Mouse (Mus musculus): ENCODE results near the gene Fbxo10. TPM values are rescaled to one million over a fixed set of nuclear protein-coding genes. Genes with fewer than 3 reads are reported as not detected.
"Not testable (repeated sequence)": the region's sequence is repeated elsewhere in the genome, so short reads cannot be mapped to it uniquely, and the experiment has no call there.

Gene Fbxo10
- polyA plus RNA-seq, 1 experiment from 2014 or later = 13.3 TPM

GRCm38 (mm10) chr4:45000001-45000400, 84.4 kb downstream of the Fbxo10 start:
- Histone ChIP-seq H3K27me3 (ENCODE audit: control insufficient read depth, insufficient read depth, low read length) (no peaks in the 10 kb centered on the region), H3K9me3 (ENCODE audit: control insufficient read depth, low read length) (no peaks in the 10 kb centered on the region), H3K9ac (ENCODE audit: low read length) (no peak overlapping the region), H3K4me3 (ENCODE audit: low read depth, low read length) (no peak overlapping the region), H3K4me1 (replicated peaks; ENCODE audit: control insufficient read depth, insufficient read depth, low read length) (no peaks in the 10 kb centered on the region), H3K27ac (ENCODE audit: low read depth, low read length) (no peak overlapping the region), H3K4me2 (ENCODE audit: low read depth, low read length, severe bottlenecking) (no peak overlapping the region), H3K36me3 (ENCODE audit: control insufficient read depth, insufficient read depth, low read length) (no peaks in the 10 kb centered on the region)
- DNase-seq (ENCODE audit: low spot score) = peak; percentile 18
- ATAC-seq (replicated peaks; ENCODE audit: low FRiP score) = no peak
- 95% methylated on average over 6 of the region's 6 CpGs for WGBS

DNA sequence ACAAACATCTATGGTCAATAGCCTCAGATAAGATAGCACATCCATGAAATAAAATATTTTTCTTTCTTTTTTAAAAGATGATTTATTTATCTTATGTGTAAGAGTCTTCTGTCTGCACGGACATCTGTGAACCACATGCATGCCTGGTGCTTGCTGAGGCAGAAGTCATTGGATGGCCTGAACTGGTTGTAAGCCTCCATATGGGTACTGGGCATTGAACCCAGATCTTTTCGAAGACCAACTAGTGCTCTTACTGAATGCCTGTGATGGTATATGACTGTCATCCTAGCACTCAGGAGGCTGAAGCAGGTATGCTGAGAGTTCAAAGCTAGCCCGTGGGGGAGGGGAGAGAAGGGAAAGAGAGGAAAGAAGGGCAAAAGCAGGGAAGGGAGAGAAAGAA, 86.3 kb downstream of the Fbxo10 start:
- Histone ChIP-seq H3K4me3 (ENCODE audit: low read depth, low read length) (no peak overlapping the region), H3K27me3 (ENCODE audit: control insufficient read depth, insufficient read depth, low read length) (no peaks in the 10 kb centered on the region), H3K9ac (ENCODE audit: low read length) (no peak overlapping the region), H3K27ac (ENCODE audit: low read depth, low read length) (no peak overlapping the region), H3K4me1 (replicated peaks; ENCODE audit: control insufficient read depth, insufficient read depth, low read length) (no peaks in the 10 kb centered on the region), H3K4me2 (ENCODE audit: low read depth, low read length, severe bottlenecking) (no peak overlapping the region), H3K36me3 (ENCODE audit: control insufficient read depth, insufficient read depth, low read length) (no peaks in the 10 kb centered on the region), H3K9me3 (ENCODE audit: control insufficient read depth, low read length) (no peaks in the 10 kb centered on the region)
- no peak for ATAC-seq (replicated peaks; ENCODE audit: low FRiP score)
- WGBS = 63% methylated on average over 3 of the region's 3 CpGs
- DNase-seq (ENCODE audit: low spot score) = peak; percentile 20

GRCm38 (mm10) chr4:44994776-44995175, 89.6 kb downstream of the Fbxo10 start:
- H3K27ac ChIP-seq (ENCODE audit: low read depth, low read length) = no peak overlapping the region
- no peak overlapping the region for H3K9ac ChIP-seq (ENCODE audit: low read length)
- peak; percentile 40 for DNase-seq (ENCODE audit: low spot score)
- no peaks in the 10 kb centered on the region for H3K27me3 ChIP-seq (ENCODE audit: control insufficient read depth, insufficient read depth, low read length)
- ATAC-seq (replicated peaks; ENCODE audit: low FRiP score) = no peak
- WGBS = 87% methylated on average over 18 of the region's 18 CpGs
- H3K4me2 ChIP-seq (ENCODE audit: low read depth, low read length, severe bottlenecking) = no peak overlapping the region
- no peaks in the 10 kb centered on the region; the same call in 1 of the 2 replicates for H3K36me3 ChIP-seq (ENCODE audit: control insufficient read depth, insufficient read depth, low read length)
- H3K4me1 ChIP-seq (replicated peaks; ENCODE audit: control insufficient read depth, insufficient read depth, low read length) = no peaks in the 10 kb centered on the region
- no peak overlapping the region for H3K4me3 ChIP-seq (ENCODE audit: low read depth, low read length)
- no peaks in the 10 kb centered on the region for H3K9me3 ChIP-seq (ENCODE audit: control insufficient read depth, low read length)

DNA sequence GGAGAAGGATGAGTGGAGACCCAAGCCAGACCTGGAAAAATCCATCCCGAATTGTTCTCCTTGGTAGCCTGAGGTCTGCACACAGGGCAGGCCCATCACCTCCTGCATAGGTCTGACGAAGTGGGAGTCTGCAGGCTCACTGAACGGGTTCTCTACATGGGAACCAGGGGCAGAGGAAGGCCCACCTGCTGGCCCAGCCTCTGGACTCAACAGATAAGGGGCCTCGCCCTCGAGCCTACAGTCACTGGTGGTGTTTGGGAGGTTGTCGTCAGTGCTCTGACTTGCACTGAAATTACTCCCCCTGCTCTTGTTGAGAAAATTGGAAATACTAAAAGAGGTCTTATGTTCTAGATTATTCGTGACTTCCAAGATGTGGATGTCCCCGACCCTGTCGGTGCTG, 90.6 kb downstream of the Fbxo10 start:
- Histone ChIP-seq H3K27ac (ENCODE audit: low read depth, low read length) (no peak overlapping the region), H3K4me1 (replicated peaks; ENCODE audit: control insufficient read depth, insufficient read depth, low read length) (no peaks in the 10 kb centered on the region)
- WGBS = 88% methylated on average over 9 of the region's 9 CpGs

DNA sequence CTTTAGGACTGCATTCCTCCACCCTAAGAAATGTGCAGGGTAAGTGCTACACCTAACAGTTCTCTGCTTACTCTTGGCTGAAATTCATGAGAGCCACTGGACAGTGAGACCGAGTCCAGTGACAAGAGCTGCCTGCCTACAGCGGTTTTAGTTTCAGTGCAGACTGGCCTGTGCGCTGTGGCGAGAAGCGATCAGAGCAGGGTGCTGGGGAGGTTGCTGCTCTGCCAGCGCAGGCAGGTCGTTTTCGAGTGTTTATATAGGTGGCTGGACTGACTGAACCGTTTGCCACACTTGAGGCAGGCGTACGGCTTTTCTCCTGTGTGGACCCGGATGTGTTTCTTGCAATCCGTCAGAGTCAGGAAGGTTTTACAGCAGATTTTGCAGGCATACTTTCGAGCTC, 91.2 kb downstream of the Fbxo10 start:
- H3K27me3 ChIP-seq (ENCODE audit: control insufficient read depth, insufficient read depth, low read length); H3K9ac ChIP-seq (ENCODE audit: low read length); H3K4me2 ChIP-seq (ENCODE audit: low read depth, low read length, severe bottlenecking); H3K9me3 ChIP-seq (ENCODE audit: control insufficient read depth, low read length); ATAC-seq (replicated peaks; ENCODE audit: low FRiP score); H3K4me1 ChIP-seq (replicated peaks; ENCODE audit: control insufficient read depth, insufficient read depth, low read length); H3K36me3 ChIP-seq (ENCODE audit: control insufficient read depth, insufficient read depth, low read length); H3K4me3 ChIP-seq (ENCODE audit: low read depth, low read length); H3K27ac ChIP-seq (ENCODE audit: low read depth, low read length): not testable (repeated sequence)
- WGBS = 92% methylated on average over 14 of the region's 14 CpGs
- DNase-seq (ENCODE audit: low spot score) = peak; percentile 5

More for the DNA sequence above, 90.6 kb downstream of the Fbxo10 start:
- no peak overlapping the region for H3K4me3 ChIP-seq (ENCODE audit: low read depth, low read length)
- ATAC-seq (replicated peaks; ENCODE audit: low FRiP score) (no peak), DNase-seq (ENCODE audit: low spot score) (peak; percentile 50)
- no peaks in the 10 kb centered on the region; the same call in 1 of the 2 replicates for H3K36me3 ChIP-seq (ENCODE audit: control insufficient read depth, insufficient read depth, low read length)
- no peak overlapping the region for H3K4me2 ChIP-seq (ENCODE audit: low read depth, low read length, severe bottlenecking)
- H3K9ac ChIP-seq (ENCODE audit: low read length) = no peak overlapping the region
- H3K27me3 ChIP-seq (ENCODE audit: control insufficient read depth, insufficient read depth, low read length) = no peaks in the 10 kb centered on the region
- H3K9me3 ChIP-seq (ENCODE audit: control insufficient read depth, low read length) = no peaks in the 10 kb centered on the region

DNA sequence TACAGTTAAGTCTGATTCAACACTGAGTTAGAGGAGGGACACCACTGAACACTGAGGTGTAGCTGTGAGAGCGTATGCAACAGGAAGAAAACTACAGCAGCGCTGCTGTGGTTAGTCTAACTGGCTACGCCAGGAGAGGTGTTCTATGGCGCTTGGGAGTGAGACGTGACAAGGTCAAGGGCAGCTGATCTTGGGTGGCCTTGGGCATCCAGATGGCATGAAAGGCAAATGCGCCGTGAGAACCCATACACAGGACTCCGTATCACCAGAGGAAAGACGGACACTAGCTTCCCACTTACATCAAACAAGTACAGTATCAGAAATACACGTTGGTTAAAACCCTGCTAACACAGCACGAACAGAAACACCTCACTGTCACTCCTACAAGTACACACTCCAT, 92.1 kb downstream of the Fbxo10 start:
- H3K9me3 ChIP-seq (ENCODE audit: control insufficient read depth, low read length); H3K4me1 ChIP-seq (replicated peaks; ENCODE audit: control insufficient read depth, insufficient read depth, low read length); H3K27me3 ChIP-seq (ENCODE audit: control insufficient read depth, insufficient read depth, low read length); H3K27ac ChIP-seq (ENCODE audit: low read depth, low read length); H3K9ac ChIP-seq (ENCODE audit: low read length); ATAC-seq (replicated peaks; ENCODE audit: low FRiP score); H3K4me2 ChIP-seq (ENCODE audit: low read depth, low read length, severe bottlenecking); H3K4me3 ChIP-seq (ENCODE audit: low read depth, low read length); H3K36me3 ChIP-seq (ENCODE audit: control insufficient read depth, insufficient read depth, low read length): not testable (repeated sequence)
- DNase-seq (ENCODE audit: low spot score) = peak; percentile 16
- 93% methylated on average over 11 of the region's 11 CpGs for WGBS

- Histone ChIP-seq H3K4me1 (replicated peaks; ENCODE audit: control insufficient read depth, insufficient read depth, low read length) (no peaks in the 10 kb centered on the region), H3K9ac (ENCODE audit: low read length) (no peak overlapping the region), H3K27me3 (ENCODE audit: control insufficient read depth, insufficient read depth, low read length) (no peaks in the 10 kb centered on the region), H3K9me3 (ENCODE audit: control insufficient read depth, low read length) (no peaks in the 10 kb centered on the region), H3K36me3 (ENCODE audit: control insufficient read depth, insufficient read depth, low read length) (no peaks in the 10 kb centered on the region; the same call in 1 of the 2 replicates), H3K27ac (ENCODE audit: low read depth, low read length) (no peak overlapping the region), H3K4me2 (ENCODE audit: low read depth, low read length, severe bottlenecking) (no peak overlapping the region), H3K4me3 (ENCODE audit: low read depth, low read length) (no peak overlapping the region)
- DNase-seq (ENCODE audit: low spot score) (no peak), ATAC-seq (replicated peaks; ENCODE audit: low FRiP score) (no peak)
- 96% methylated on average over 5 of the region's 5 CpGs for WGBS
Observed at GRCm38 (mm10) chr4:44990560-44990959, 93.8 kb downstream of the Fbxo10 start.

Other genes starting within 250 kb of the Fbxo10 start
- 48.6 and 48.8 TPM in 2 replicates for gene Grhpr, start 103.2 kb downstream of the Fbxo10 start, polyA plus RNA-seq (2014; fragmentation: Nextera tagmentation; extraction: Ambion mirVana)
- gene Zbtb5, start 72.2 kb downstream of the Fbxo10 start, polyA plus RNA-seq (2014; fragmentation: Nextera tagmentation; extraction: Ambion mirVana) = 44.9 and 45.4 TPM in 2 replicates
- gene Polr1e, start 66.0 kb downstream of the Fbxo10 start, polyA plus RNA-seq (2014; fragmentation: Nextera tagmentation; extraction: Ambion mirVana) = 54.5 and 55.2 TPM in 2 replicates
- 172 and 184 TPM in 2 replicates for gene Tomm5, start 23.5 kb upstream of the Fbxo10 start, polyA plus RNA-seq (2014; fragmentation: Nextera tagmentation; extraction: Ambion mirVana)
- gene Frmpd1, start 100.3 kb upstream of the Fbxo10 start, polyA plus RNA-seq (2014; fragmentation: Nextera tagmentation; extraction: Ambion mirVana) = 1.3 TPM in 2 replicates
- 14.1 and 15.4 TPM in 2 replicates for gene Trmt10b, start 212.5 kb upstream of the Fbxo10 start, polyA plus RNA-seq (2014; fragmentation: Nextera tagmentation; extraction: Ambion mirVana)